Mouse (Mus musculus) cerebellum, adult 11-12 months (tissue): Measurements from ENCODE around the gene Plekhh2.

ENCODE experiments used
- DNase-seq: peaks from one replicate; pipeline ENCODE4 v3.0.0; 2022

Plekhh2 gene

GRCm38 (mm10) chr17:84611971-84612370 is 100.3 kb downstream of the Plekhh2 start:
- no peak for DNase-seq

- DNase-seq: no peak
These were observed 104.1 kb downstream of the Plekhh2 start for GRCm38 (mm10) chr17:84615811-84616210.

GRCm38 (mm10) chr17:84616526-84617074 is 104.9 kb downstream of the Plekhh2 start:
- no peak for DNase-seq

GRCm38 (mm10) chr17:84617953-84618352 is 106.3 kb downstream of the Plekhh2 start:
- no peak for DNase-seq

GRCm38 (mm10) chr17:84619112-84619511 is 107.4 kb downstream of the Plekhh2 start:
- no peak for DNase-seq

- no peak for DNase-seq
These were observed 108.4 kb downstream of the Plekhh2 start for GRCm38 (mm10) chr17:84620076-84620475.

GRCm38 (mm10) chr17:84620610-84621009 is 108.9 kb downstream of the Plekhh2 start:
- no peak for DNase-seq

- DNase-seq: no peak
These were observed 109.5 kb downstream of the Plekhh2 start for GRCm38 (mm10) chr17:84621209-84621608.

- DNase-seq: no peak
These were observed 110.3 kb downstream of the Plekhh2 start for GRCm38 (mm10) chr17:84622028-84622427.

- no peak for DNase-seq
These were observed 111.2 kb downstream of the Plekhh2 start for GRCm38 (mm10) chr17:84622873-84623272.

- DNase-seq: peak; percentile 92
These were observed 114.7 kb downstream of the Plekhh2 start, which contains the start of gene Dync2li1 for GRCm38 (mm10) chr17:84626276-84626856. Gene Dync2li1 (plus strand): TSS chr17:84626496.

- peak; percentile 41 for DNase-seq
These were observed 115.2 kb downstream of the Plekhh2 start for GRCm38 (mm10) chr17:84626857-84627305.

- no peak for DNase-seq
These were observed 116.0 kb downstream of the Plekhh2 start for GRCm38 (mm10) chr17:84627721-84628120.

- DNase-seq: no peak
These were observed 116.9 kb downstream of the Plekhh2 start for GRCm38 (mm10) chr17:84628611-84629010.

GRCm38 (mm10) chr17:84631836-84632235 is 120.1 kb downstream of the Plekhh2 start:
- no peak for DNase-seq

- no peak for DNase-seq
These were observed 121.7 kb downstream of the Plekhh2 start for GRCm38 (mm10) chr17:84633443-84633842.

- DNase-seq: no peak
These were observed 124.6 kb downstream of the Plekhh2 start for GRCm38 (mm10) chr17:84636328-84636727.

- DNase-seq: no peak
These were observed 126.3 kb downstream of the Plekhh2 start for GRCm38 (mm10) chr17:84637971-84638370.

GRCm38 (mm10) chr17:84639796-84640378 is 128.2 kb downstream of the Plekhh2 start:
- DNase-seq: no peak

- no peak for DNase-seq
These were observed 130.2 kb downstream of the Plekhh2 start for GRCm38 (mm10) chr17:84641893-84642292.

- no peak for DNase-seq
These were observed 130.6 kb downstream of the Plekhh2 start for GRCm38 (mm10) chr17:84642324-84642723.

GRCm38 (mm10) chr17:84644292-84645050 is 132.8 kb downstream of the Plekhh2 start:
- no peak for DNase-seq

- DNase-seq: no peak
These were observed 133.4 kb downstream of the Plekhh2 start for GRCm38 (mm10) chr17:84645119-84645518.

- no peak for DNase-seq
These were observed 134.2 kb downstream of the Plekhh2 start for GRCm38 (mm10) chr17:84645894-84646293.
